Mouse (Mus musculus) midbrain, embryonic 14.5 days (tissue): ENCODE measurements at regions not wholly inside any gene's neighbourhood (a gene's known extent, or its start where the extent isn't known, plus 50 kb on each side); places are given as distances from the start of the nearest gene placed in this dataset.

ENCODE experiments used
- ATAC-seq: fragments of 200-750 bp; cut with Nextera tagmentation; 2 replicates; pipeline ENCODE4 v1.8.0; 2017; ENCODE audit warnings: moderate number of reproducible peaks, moderate library complexity; ENCODE audit not compliant: low FRiP score, low TSS enrichment
- DNase-seq: peaks from one replicate; pipeline ENCODE4 v3.0.0-alpha.2; 2015
- H3K27ac ChIP-seq: fragments of 300-500 bp; sonication (generic); replicated peaks from 2 replicates; pipeline ENCODE4 v1.5.1; 2014; ENCODE audit warnings: mild to moderate bottlenecking, low read depth, low read length, moderate library complexity
- H3K27me3 ChIP-seq: fragments of 300-500 bp; sonication (generic); 2 replicates; pipeline ENCODE4 v1.6.1; 2014; ENCODE audit warnings: low read length, control low read depth, mixed read lengths; ENCODE audit not compliant: control insufficient read depth, insufficient read depth
- H3K36me3 ChIP-seq: fragments of 300-500 bp; sonication (generic); 2 replicates; pipeline ENCODE4 v1.6.1; 2014; ENCODE audit warnings: low read length, control low read depth; ENCODE audit not compliant: control insufficient read depth, insufficient read depth
- H3K4me1 ChIP-seq: fragments of 300-500 bp; sonication (generic); 2 replicates; pipeline ENCODE4 v1.6.1; 2014; ENCODE audit warnings: mild to moderate bottlenecking, antibody characterized with exemption, low read length, control low read depth; ENCODE audit not compliant: control insufficient read depth, insufficient read depth
- H3K4me2 ChIP-seq: fragments of 300-500 bp; sonication (generic); 2 replicates; pipeline ENCODE4 v1.6.1; 2014; ENCODE audit warnings: mild to moderate bottlenecking, low read length, moderate library complexity
- H3K4me3 ChIP-seq: fragments of 300-500 bp; sonication (generic); replicated peaks from 2 replicates; pipeline ENCODE4 v1.5.1; 2014; ENCODE audit warnings: low read depth, low read length
- H3K9ac ChIP-seq: fragments of 300-500 bp; sonication (generic); replicated peaks from 2 replicates; pipeline ENCODE4 v1.6.1; 2014; ENCODE audit warnings: mild to moderate bottlenecking, low read length, moderate library complexity
- H3K9me3 ChIP-seq: fragments of 300-500 bp; sonication (generic); 2 replicates; pipeline ENCODE4 v1.6.1; 2016; ENCODE audit warnings: low read length, control low read depth, mixed read lengths; ENCODE audit not compliant: control insufficient read depth
- WGBS: fragments of 180-500 bp; shearing (Covaris S2); extraction: QIAGEN DNeasy Blood & Tissue Kit; methylation state at CpG from one replicate; pipeline ENCODE4 v1.1.7; 2014; 5-methylcytosine and 5-hydroxymethylcytosine counted together

GRCm38 (mm10) chr1:12285551-12285950 is 871.6 kb downstream of the A830018L16Rik start:
- Histone ChIP-seq H3K9ac (no peak overlapping the region), H3K36me3 (no peaks in the 10 kb centered on the region), H3K27ac (no peak overlapping the region), H3K4me2 (no peak overlapping the region), H3K4me3 (no peak overlapping the region), H3K9me3 (no peaks in the 10 kb centered on the region), H3K27me3 (no peaks in the 10 kb centered on the region), H3K4me1 (no peaks in the 10 kb centered on the region)
- DNase-seq (no peak), ATAC-seq (no peak)
- WGBS, result 77% methylated on average over 6 of the region's 6 CpGs

- WGBS, result 80% methylated on average over 3 of the region's 3 CpGs
- H3K27me3 ChIP-seq, result no peaks in the 10 kb centered on the region
- no peaks in the 10 kb centered on the region for H3K9me3 ChIP-seq
- H3K4me2 ChIP-seq, result no peak overlapping the region
- no peaks in the 10 kb centered on the region for H3K36me3 ChIP-seq
- DNase-seq (no peak), ATAC-seq (no peak)
- no peaks in the 10 kb centered on the region for H3K4me1 ChIP-seq
- H3K27ac ChIP-seq, result no peak overlapping the region
- H3K4me3 ChIP-seq, result no peak overlapping the region
- H3K9ac ChIP-seq, result no peak overlapping the region
Measured at GRCm38 (mm10) chr1:12286026-12286425, 872.1 kb downstream of the A830018L16Rik start.

- H3K4me3 ChIP-seq, result no peak overlapping the region
- DNase-seq (no peak), ATAC-seq (no peak)
- no peak overlapping the region for H3K27ac ChIP-seq
- no peaks in the 10 kb centered on the region for H3K4me1 ChIP-seq
- no peak overlapping the region for H3K9ac ChIP-seq
- H3K4me2 ChIP-seq, result no peak overlapping the region
- H3K9me3 ChIP-seq, result no peaks in the 10 kb centered on the region
- 97% methylated on average over 3 of the region's 3 CpGs for WGBS
- H3K36me3 ChIP-seq, result no peaks in the 10 kb centered on the region
- no peaks in the 10 kb centered on the region for H3K27me3 ChIP-seq
Measured at GRCm38 (mm10) chr1:12288521-12288920, 874.6 kb downstream of the A830018L16Rik start.

GRCm38 (mm10) chr1:12291787-12292186 is 877.9 kb downstream of the A830018L16Rik start:
- Histone ChIP-seq H3K4me1 (no peaks in the 10 kb centered on the region), H3K27me3 (no peaks in the 10 kb centered on the region), H3K4me2 (no peak overlapping the region), H3K36me3 (no peaks in the 10 kb centered on the region), H3K9me3 (no peaks in the 10 kb centered on the region), H3K27ac (no peak overlapping the region), H3K9ac (no peak overlapping the region), H3K4me3 (no peak overlapping the region)
- DNase-seq, result no peak
- ATAC-seq, result no peak
- WGBS, result 50% methylated on average over 1 of the region's 1 CpGs

- H3K36me3 ChIP-seq, result no peaks in the 10 kb centered on the region
- no peaks in the 10 kb centered on the region for H3K4me1 ChIP-seq
- no peaks in the 10 kb centered on the region for H3K9me3 ChIP-seq
- no peak overlapping the region for H3K4me2 ChIP-seq
- 89% methylated on average over 2 of the region's 2 CpGs for WGBS
- H3K9ac ChIP-seq, result no peak overlapping the region
- no peak overlapping the region for H3K4me3 ChIP-seq
- no peak overlapping the region for H3K27ac ChIP-seq
- DNase-seq (no peak), ATAC-seq (no peak)
- no peaks in the 10 kb centered on the region for H3K27me3 ChIP-seq
Measured at GRCm38 (mm10) chr1:12318029-12318428, 904.1 kb downstream of the A830018L16Rik start.

GRCm38 (mm10) chr1:12334186-12334585 is 920.3 kb downstream of the A830018L16Rik start:
- no peak for DNase-seq
- H3K4me1 ChIP-seq, result no peaks in the 10 kb centered on the region
- H3K27me3 ChIP-seq, result no peaks in the 10 kb centered on the region
- no peaks in the 10 kb centered on the region for H3K9me3 ChIP-seq
- H3K36me3 ChIP-seq, result no peaks in the 10 kb centered on the region
- no peak overlapping the region for H3K9ac ChIP-seq
- H3K27ac ChIP-seq, result no peak overlapping the region
- WGBS, result 81% methylated on average over 4 of the region's 4 CpGs
- H3K4me2 ChIP-seq, result no peak overlapping the region
- H3K4me3 ChIP-seq, result no peak overlapping the region
- ATAC-seq, result no peak

- Histone ChIP-seq H3K4me2 (no peak overlapping the region), H3K4me1 (no peaks in the 10 kb centered on the region), H3K36me3 (no peaks in the 10 kb centered on the region), H3K27me3 (no peaks in the 10 kb centered on the region), H3K9ac (no peak overlapping the region), H3K27ac (no peak overlapping the region), H3K4me3 (no peak overlapping the region), H3K9me3 (no peaks in the 10 kb centered on the region)
- 94% methylated on average over 10 of the region's 10 CpGs for WGBS
- DNase-seq (no peak), ATAC-seq (no peak)
Measured at GRCm38 (mm10) chr1:12344726-12345438, 931.0 kb downstream of the A830018L16Rik start.

- no peaks in the 10 kb centered on the region for H3K27me3 ChIP-seq
- no peaks in the 10 kb centered on the region for H3K9me3 ChIP-seq
- 93% methylated on average over 3 of the region's 3 CpGs for WGBS
- H3K4me1 ChIP-seq, result no peaks in the 10 kb centered on the region
- H3K9ac ChIP-seq, result no peak overlapping the region
- DNase-seq (no peak), ATAC-seq (no peak)
- no peaks in the 10 kb centered on the region for H3K36me3 ChIP-seq
- H3K4me2 ChIP-seq, result no peak overlapping the region
- no peak overlapping the region for H3K27ac ChIP-seq
- H3K4me3 ChIP-seq, result no peak overlapping the region
Measured at GRCm38 (mm10) chr1:12345439-12345819, 931.5 kb downstream of the A830018L16Rik start.

- Histone ChIP-seq H3K9me3 (no peaks in the 10 kb centered on the region), H3K9ac (no peak overlapping the region), H3K4me1 (no peaks in the 10 kb centered on the region), H3K27me3 (no peaks in the 10 kb centered on the region), H3K4me2 (no peak overlapping the region), H3K4me3 (no peak overlapping the region), H3K27ac (no peak overlapping the region), H3K36me3 (no peaks in the 10 kb centered on the region)
- DNase-seq, result no peak
- ATAC-seq, result no peak
Measured at GRCm38 (mm10) chr1:12354531-12354930, 940.6 kb downstream of the A830018L16Rik start.
